Mouse (Mus musculus): ENCODE results near the gene Cryaa.

GRCm38 (mm10) chr17:31674426-31674825 lies 3.2 kb upstream of the Cryaa start:
- no peak for TF ChIP-seq CTCF (IDR thresholded peaks at IDR 0.05; ENCODE audit: low read depth, low read length)
- TF ChIP-seq POLR2A (IDR thresholded peaks at IDR 0.05; ENCODE audit: extremely low read depth, insufficient read depth, low read length) = no peak
